Mouse (Mus musculus) erythroblast, adult 5-6 weeks (primary cell): ENCODE measurements around the gene Ucn2. TPM values are rescaled to one million over a fixed set of nuclear protein-coding genes. Genes with fewer than 3 reads are reported as not detected.

ENCODE experiments used
- ATAC-seq: replicated peaks from 2 replicates; pipeline ENCODE4 v1.8.0; 2016; ENCODE audit warnings: moderate number of reproducible peaks, mild to moderate bottlenecking, moderate TSS enrichment, inconsistent platforms; ENCODE audit not compliant: poor library complexity, low FRiP score, severe bottlenecking
- total RNA-seq, 2 experiments: library from RNA; stranded (forward) in 1 of 2; stranded (reverse) in 1 of 2; fragments of 150-400 nt in 1 of 2; fragments of 200-764, 138-1000 nt in 1 of 2; gene quantifications; 2 replicates each; pipeline versions ENCODE4 v1.2.3 to v1.2.4; 2015 to 2017; ENCODE audit warnings: low replicate concordance in 2 of 2

Gene Ucn2
- total RNA-seq (2015; ENCODE audit: low replicate concordance) (not detected in 2 replicates), total RNA-seq (2017; ENCODE audit: low replicate concordance) (not detected in 2 replicates)

GRCm38 (mm10) chr9:108985710-108986109, at the start of gene Ucn2:
Gene Ucn2, plus strand, starts transcription at chr9:108986010.
- ATAC-seq = no peak

- ATAC-seq = peak; percentile 97
These were observed 49.1 kb upstream of the Ucn2 start, which contains the start of gene Uqcrc1 for GRCm38 (mm10) chr9:108936418-108937364. Gene Uqcrc1, plus strand, starts transcription at chr9:108936633.

GRCm38 (mm10) chr9:108945111-108945510, 40.7 kb upstream of the Ucn2 start:
- ATAC-seq = no peak

GRCm38 (mm10) chr9:108945608-108946007, 40.2 kb upstream of the Ucn2 start:
- no peak for ATAC-seq

GRCm38 (mm10) chr9:108949231-108949966, 36.4 kb upstream of the Ucn2 start:
- ATAC-seq = no peak

- ATAC-seq = no peak
These were observed 35.7 kb upstream of the Ucn2 start for GRCm38 (mm10) chr9:108949967-108950728.

GRCm38 (mm10) chr9:108953081-108953636, 32.7 kb upstream of the Ucn2 start, which contains the start of gene Col7a1:
Gene Col7a1, plus strand, starts transcription at chr9:108953586.
- ATAC-seq = no peak

- no peak for ATAC-seq
These were observed 30.6 kb upstream of the Ucn2 start for GRCm38 (mm10) chr9:108955241-108955640.

GRCm38 (mm10) chr9:108955846-108956245, 30.0 kb upstream of the Ucn2 start:
- ATAC-seq = no peak

- ATAC-seq = no peak
These were observed 22.2 kb upstream of the Ucn2 start for GRCm38 (mm10) chr9:108963577-108963976.

GRCm38 (mm10) chr9:108964338-108964737, 21.5 kb upstream of the Ucn2 start:
- ATAC-seq = no peak

GRCm38 (mm10) chr9:108970623-108971022, 15.2 kb upstream of the Ucn2 start:
- no peak for ATAC-seq

GRCm38 (mm10) chr9:108976483-108976882, 9.3 kb upstream of the Ucn2 start:
- ATAC-seq = no peak

- ATAC-seq = no peak
These were observed 7.8 kb upstream of the Ucn2 start for GRCm38 (mm10) chr9:108977966-108978365.

GRCm38 (mm10) chr9:108982498-108982897, 3.3 kb upstream of the Ucn2 start:
- no peak for ATAC-seq

GRCm38 (mm10) chr9:108983209-108983608, 2.6 kb upstream of the Ucn2 start:
- ATAC-seq = no peak

GRCm38 (mm10) chr9:108987704-108988350, 2.0 kb downstream of the Ucn2 start:
- ATAC-seq = no peak

- ATAC-seq = no peak
These were observed 4.1 kb downstream of the Ucn2 start for GRCm38 (mm10) chr9:108989802-108990461.

- no peak for ATAC-seq
These were observed 4.6 kb downstream of the Ucn2 start for GRCm38 (mm10) chr9:108990462-108990820.
